Mouse (Mus musculus): ENCODE measurements around the gene Prim1. TPM values are rescaled to one million over a fixed set of nuclear protein-coding genes. Genes with fewer than 3 reads are reported as not detected.

Prim1 gene
- polyA plus RNA-seq (2012; rRNA removed): 1.4 and 2.3 TPM in 2 replicates

GRCm38 (mm10) chr10:128015068-128015934, at the start of gene Prim1:
TSS of gene Prim1 (plus strand) at chr10:128015168.
- peak; percentile 76 for DNase-seq
- Histone ChIP-seq H3K4me1 (ENCODE audit: control insufficient read depth, insufficient read depth, low read length) (peaks cover 3% of the 10 kb centered on the region; the same call in 1 of the 2 replicates), H3K4me3 (replicated peaks; ENCODE audit: extremely low read depth, low read depth, low read length) (peak within 1 kb of the TSS; percentile 76)
- 2% methylated on average over 31 of the region's 31 CpGs for WGBS
- TF ChIP-seq CTCF (IDR thresholded peaks at IDR 0.05; ENCODE audit: insufficient read depth, low read length): no peak
- no peak for TF ChIP-seq POLR2A (IDR thresholded peaks at IDR 0.05; ENCODE audit: borderline replicate concordance, extremely low read depth, low read depth, low read length)

GRCm38 (mm10) chr10:127966506-127966905, 48.5 kb upstream of the Prim1 start:
- TF ChIP-seq POLR2A (IDR thresholded peaks at IDR 0.05; ENCODE audit: borderline replicate concordance, extremely low read depth, low read depth, low read length) (no peak), CTCF (IDR thresholded peaks at IDR 0.05; ENCODE audit: insufficient read depth, low read length) (no peak)
- 79% methylated on average over 6 of the region's 6 CpGs for WGBS
- DNase-seq: no peak
- H3K4me3 ChIP-seq (replicated peaks; ENCODE audit: extremely low read depth, low read depth, low read length): no peak overlapping the region
- no peaks in the 10 kb centered on the region for H3K4me1 ChIP-seq (ENCODE audit: control insufficient read depth, insufficient read depth, low read length)

- no peak for TF ChIP-seq CTCF (IDR thresholded peaks at IDR 0.05; ENCODE audit: insufficient read depth, low read length)
- no peak for TF ChIP-seq POLR2A (IDR thresholded peaks at IDR 0.05; ENCODE audit: borderline replicate concordance, extremely low read depth, low read depth, low read length)
- no peak for DNase-seq
- no peak overlapping the region for H3K4me3 ChIP-seq (replicated peaks; ENCODE audit: extremely low read depth, low read depth, low read length)
- 59% methylated on average over 4 of the region's 4 CpGs for WGBS
- no peaks in the 10 kb centered on the region for H3K4me1 ChIP-seq (ENCODE audit: control insufficient read depth, insufficient read depth, low read length)
Measured at GRCm38 (mm10) chr10:127969820-127970219, 45.1 kb upstream of the Prim1 start.

- DNase-seq: no peak
- Histone ChIP-seq H3K4me1 (ENCODE audit: control insufficient read depth, insufficient read depth, low read length) (no peaks in the 10 kb centered on the region), H3K4me3 (replicated peaks; ENCODE audit: extremely low read depth, low read depth, low read length) (no peak overlapping the region)
- WGBS: 55% methylated on average over 3 of the region's 3 CpGs
- TF ChIP-seq CTCF (IDR thresholded peaks at IDR 0.05; ENCODE audit: insufficient read depth, low read length): no peak
- no peak for TF ChIP-seq POLR2A (IDR thresholded peaks at IDR 0.05; ENCODE audit: borderline replicate concordance, extremely low read depth, low read depth, low read length)
Measured at GRCm38 (mm10) chr10:127970359-127970831, 44.6 kb upstream of the Prim1 start.

GRCm38 (mm10) chr10:127971135-127971534, 43.8 kb upstream of the Prim1 start:
- TF ChIP-seq CTCF (IDR thresholded peaks at IDR 0.05; ENCODE audit: insufficient read depth, low read length) (no peak), POLR2A (IDR thresholded peaks at IDR 0.05; ENCODE audit: borderline replicate concordance, extremely low read depth, low read depth, low read length) (no peak)
- no peaks in the 10 kb centered on the region for H3K4me1 ChIP-seq (ENCODE audit: control insufficient read depth, insufficient read depth, low read length)
- WGBS: 60% methylated on average over 3 of the region's 3 CpGs

GRCm38 (mm10) chr10:127974062-127974461, 40.9 kb upstream of the Prim1 start:
- Histone ChIP-seq H3K4me3 (replicated peaks; ENCODE audit: extremely low read depth, low read depth, low read length) (no peak overlapping the region), H3K4me1 (ENCODE audit: control insufficient read depth, insufficient read depth, low read length) (no peaks in the 10 kb centered on the region)
- no peak for DNase-seq
- WGBS: 67% methylated on average over 3 of the region's 3 CpGs
- TF ChIP-seq CTCF (IDR thresholded peaks at IDR 0.05; ENCODE audit: insufficient read depth, low read length) (no peak), POLR2A (IDR thresholded peaks at IDR 0.05; ENCODE audit: borderline replicate concordance, extremely low read depth, low read depth, low read length) (no peak)

More at GRCm38 (mm10) chr10:127971135-127971534, 43.8 kb upstream of the Prim1 start:
- DNase-seq: no peak
- no peak overlapping the region for H3K4me3 ChIP-seq (replicated peaks; ENCODE audit: extremely low read depth, low read depth, low read length)

- TF ChIP-seq POLR2A (IDR thresholded peaks at IDR 0.05; ENCODE audit: borderline replicate concordance, extremely low read depth, low read depth, low read length) (no peak), CTCF (IDR thresholded peaks at IDR 0.05; ENCODE audit: insufficient read depth, low read length) (no peak)
- no peak for DNase-seq
- H3K4me1 ChIP-seq (ENCODE audit: control insufficient read depth, insufficient read depth, low read length): no peaks in the 10 kb centered on the region
- H3K4me3 ChIP-seq (replicated peaks; ENCODE audit: extremely low read depth, low read depth, low read length): no peak overlapping the region
- WGBS: 24% methylated on average over 1 of the region's 1 CpGs
Measured at GRCm38 (mm10) chr10:127975503-127975902, 39.5 kb upstream of the Prim1 start.

- WGBS: 70% methylated on average over 5 of the region's 5 CpGs
- no peak for DNase-seq
Measured at GRCm38 (mm10) chr10:127984650-127985049, 30.3 kb upstream of the Prim1 start.

GRCm38 (mm10) chr10:127985601-127986000, 29.4 kb upstream of the Prim1 start:
- DNase-seq: no peak
- no peak overlapping the region for H3K4me3 ChIP-seq (replicated peaks; ENCODE audit: extremely low read depth, low read depth, low read length)
- WGBS: 78% methylated on average over 8 of the region's 8 CpGs
- H3K4me1 ChIP-seq (ENCODE audit: control insufficient read depth, insufficient read depth, low read length): no peaks in the 10 kb centered on the region
- TF ChIP-seq CTCF (IDR thresholded peaks at IDR 0.05; ENCODE audit: insufficient read depth, low read length): no peak

More at GRCm38 (mm10) chr10:127984650-127985049, 30.3 kb upstream of the Prim1 start:
- TF ChIP-seq CTCF (IDR thresholded peaks at IDR 0.05; ENCODE audit: insufficient read depth, low read length) (no peak), POLR2A (IDR thresholded peaks at IDR 0.05; ENCODE audit: borderline replicate concordance, extremely low read depth, low read depth, low read length) (no peak)
- Histone ChIP-seq H3K4me3 (replicated peaks; ENCODE audit: extremely low read depth, low read depth, low read length) (no peak overlapping the region), H3K4me1 (ENCODE audit: control insufficient read depth, insufficient read depth, low read length) (no peaks in the 10 kb centered on the region)

- TF ChIP-seq POLR2A (IDR thresholded peaks at IDR 0.05; ENCODE audit: borderline replicate concordance, extremely low read depth, low read depth, low read length) (no peak), CTCF (IDR thresholded peaks at IDR 0.05; ENCODE audit: insufficient read depth, low read length) (no peak)
- DNase-seq: no peak
- Histone ChIP-seq H3K4me3 (replicated peaks; ENCODE audit: extremely low read depth, low read depth, low read length) (no peak overlapping the region), H3K4me1 (ENCODE audit: control insufficient read depth, insufficient read depth, low read length) (no peaks in the 10 kb centered on the region)
- 92% methylated on average over 3 of the region's 3 CpGs for WGBS
Measured at GRCm38 (mm10) chr10:127996690-127997089, 18.3 kb upstream of the Prim1 start.
